Mouse (Mus musculus) embryonic facial prominence, embryonic 13.5 days (tissue): ENCODE results near the gene Ppp1r21. TPM values are rescaled to one million over a fixed set of nuclear protein-coding genes. Genes with fewer than 3 reads are reported as not detected.

ENCODE experiments used
- ATAC-seq: fragments of 200-750 bp; cut with Nextera tagmentation; 2 replicates; pipeline ENCODE4 v1.8.0; 2017; ENCODE audit warnings: low read depth; ENCODE audit not compliant: insufficient number of reproducible peaks, insufficient read depth, low FRiP score, low TSS enrichment
- H3K27ac ChIP-seq: fragments of 300-500 bp; sonication (generic); 2 replicates; pipeline ENCODE4 v1.5.1; 2015; ENCODE audit warnings: moderate library complexity, mild to moderate bottlenecking, inconsistent platforms
- H3K27me3 ChIP-seq: fragments of 300-500 bp; sonication (generic); 2 replicates; pipeline ENCODE4 v1.6.1; 2015; ENCODE audit warnings: mild to moderate bottlenecking, inconsistent platforms
- H3K36me3 ChIP-seq: fragments of 300-500 bp; sonication (generic); 2 replicates; pipeline ENCODE4 v1.6.1; 2015; ENCODE audit warnings: mild to moderate bottlenecking, inconsistent platforms
- H3K4me1 ChIP-seq: fragments of 300-500 bp; sonication (generic); 2 replicates; pipeline ENCODE4 v1.6.1; 2015; ENCODE audit warnings: inconsistent platforms
- H3K4me2 ChIP-seq: fragments of 300-500 bp; sonication (generic); 2 replicates; pipeline ENCODE4 v1.6.1; 2015; ENCODE audit warnings: moderate library complexity, mild to moderate bottlenecking, inconsistent platforms
- H3K4me3 ChIP-seq: fragments of 300-500 bp; sonication (generic); 2 replicates; pipeline ENCODE4 v1.5.1; 2015; ENCODE audit warnings: mild to moderate bottlenecking, inconsistent platforms
- H3K9ac ChIP-seq: fragments of 300-500 bp; sonication (generic); 2 replicates; pipeline ENCODE4 v1.6.1; 2015; ENCODE audit warnings: mild to moderate bottlenecking, inconsistent platforms
- H3K9me3 ChIP-seq: fragments of 300-500 bp; sonication (generic); 2 replicates; pipeline ENCODE4 v1.6.1; 2016; ENCODE audit warnings: inconsistent platforms
- WGBS: fragments of 180-500 bp; shearing (Covaris S2); methylation state at CpG from one replicate; pipeline ENCODE4 v1.1.7; 2015; ENCODE audit warnings: mixed read lengths; 5-methylcytosine and 5-hydroxymethylcytosine counted together
- polyA plus RNA-seq: library from polyadenylated mRNA; unstranded; fragments of >200 nt; fragmentation: Nextera tagmentation; extraction: Ambion mirVana; gene quantifications from 2 replicates; pipeline ENCODE4 v1.2.1, GENCODE M21; 2015

The Ppp1r21 gene
- 19.6 and 26.8 TPM in 2 replicates for polyA plus RNA-seq

- Histone ChIP-seq H3K27me3 (peaks cover under 1% of the 10 kb centered on the region), H3K36me3 (no peaks in the 10 kb centered on the region), H3K9me3 (no peaks in the 10 kb centered on the region), H3K4me1 (peaks cover 11% of the 10 kb centered on the region), H3K4me3 (peak within 1 kb of the TSS; percentile 65), H3K4me2 (peak within 1 kb of the TSS; percentile 78), H3K9ac (peak within 1 kb of the TSS; percentile 72), H3K27ac (peak within 1 kb of the TSS; percentile 78)
- peak; percentile 98 for ATAC-seq
- 10% methylated on average over 36 of the region's 49 CpGs for WGBS
Measured at GRCm38 (mm10) chr17:88529519-88530235, at the start of gene Ppp1r21. Gene Ppp1r21, plus strand, starts transcription at chr17:88530118.

GRCm38 (mm10) chr17:88480369-88480768, 49.5 kb upstream of the Ppp1r21 start:
- H3K4me1 ChIP-seq = no peaks in the 10 kb centered on the region
- ATAC-seq = no peak
- H3K36me3 ChIP-seq = peaks cover 7% of the 10 kb centered on the region; the same call in 1 of the 2 replicates
- H3K4me2 ChIP-seq = no peak overlapping the region
- H3K4me3 ChIP-seq = no peak overlapping the region
- no peak overlapping the region for H3K27ac ChIP-seq
- H3K9me3 ChIP-seq = no peaks in the 10 kb centered on the region
- no peak overlapping the region for H3K9ac ChIP-seq
- 89% methylated on average over 10 of the region's 10 CpGs for WGBS
- no peaks in the 10 kb centered on the region for H3K27me3 ChIP-seq

DNA sequence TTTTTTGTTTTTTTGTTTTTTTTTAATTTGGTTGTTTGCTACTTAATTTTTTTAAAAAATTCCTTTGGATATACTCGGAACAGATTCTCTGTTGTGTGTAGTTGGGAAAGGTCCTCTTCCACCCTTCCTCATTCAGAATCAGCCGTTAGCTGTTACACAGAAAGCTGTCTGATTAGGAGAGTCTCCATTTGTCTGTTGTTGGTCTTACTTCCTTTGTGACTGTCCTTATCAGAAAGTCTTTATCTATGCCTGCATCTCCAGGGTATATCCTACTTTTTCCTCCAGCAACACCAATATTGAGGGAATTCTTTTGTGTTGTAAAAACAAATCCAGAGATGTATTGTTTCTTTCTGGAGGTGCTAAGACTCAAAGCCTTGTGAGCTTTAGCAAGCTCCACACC, 48.9 kb upstream of the Ppp1r21 start:
- 88% methylated on average over 2 of the region's 2 CpGs for WGBS
- no peak overlapping the region for H3K4me3 ChIP-seq
- H3K9ac ChIP-seq = no peak overlapping the region
- H3K9me3 ChIP-seq = no peaks in the 10 kb centered on the region
- H3K4me1 ChIP-seq = no peaks in the 10 kb centered on the region
- H3K27ac ChIP-seq = no peak overlapping the region
- no peak for ATAC-seq
- no peaks in the 10 kb centered on the region for H3K27me3 ChIP-seq
- no peak overlapping the region for H3K4me2 ChIP-seq
- H3K36me3 ChIP-seq = peaks cover 7% of the 10 kb centered on the region; the same call in 1 of the 2 replicates

- Histone ChIP-seq H3K9ac (no peak overlapping the region), H3K4me2 (no peak overlapping the region), H3K4me1 (no peaks in the 10 kb centered on the region), H3K36me3 (peaks cover 6% of the 10 kb centered on the region), H3K27ac (no peak overlapping the region), H3K9me3 (no peaks in the 10 kb centered on the region), H3K4me3 (no peak overlapping the region), H3K27me3 (no peaks in the 10 kb centered on the region)
- ATAC-seq = no peak
- 93% methylated on average over 3 of the region's 3 CpGs for WGBS
Measured at GRCm38 (mm10) chr17:88481587-88481986, 48.3 kb upstream of the Ppp1r21 start.

- Histone ChIP-seq H3K4me3 (no peak overlapping the region), H3K27me3 (no peaks in the 10 kb centered on the region), H3K9ac (no peak overlapping the region), H3K4me1 (no peaks in the 10 kb centered on the region), H3K27ac (no peak overlapping the region), H3K9me3 (no peaks in the 10 kb centered on the region), H3K36me3 (peaks cover 7% of the 10 kb centered on the region), H3K4me2 (no peak overlapping the region)
- WGBS = 91% methylated on average over 11 of the region's 11 CpGs
- no peak for ATAC-seq
Measured at GRCm38 (mm10) chr17:88484539-88484938, 45.4 kb upstream of the Ppp1r21 start.

- H3K36me3 ChIP-seq = peaks cover 7% of the 10 kb centered on the region
- no peak overlapping the region for H3K4me3 ChIP-seq
- WGBS = 85% methylated on average over 1 of the region's 1 CpGs
- H3K9me3 ChIP-seq = no peaks in the 10 kb centered on the region
- no peak overlapping the region for H3K9ac ChIP-seq
- H3K4me1 ChIP-seq = no peaks in the 10 kb centered on the region
- no peaks in the 10 kb centered on the region for H3K27me3 ChIP-seq
- H3K27ac ChIP-seq = no peak overlapping the region
- no peak for ATAC-seq
- H3K4me2 ChIP-seq = no peak overlapping the region
Measured at GRCm38 (mm10) chr17:88484951-88485350, 45.0 kb upstream of the Ppp1r21 start.

- Histone ChIP-seq H3K9me3 (no peaks in the 10 kb centered on the region), H3K4me3 (no peak overlapping the region), H3K9ac (no peak overlapping the region), H3K36me3 (peaks cover 24% of the 10 kb centered on the region), H3K4me2 (no peak overlapping the region), H3K4me1 (peaks cover 8% of the 10 kb centered on the region; the same call in 1 of the 2 replicates), H3K27me3 (no peaks in the 10 kb centered on the region), H3K27ac (no peak overlapping the region)
- ATAC-seq = no peak
- WGBS = 93% methylated on average over 10 of the region's 10 CpGs
Measured at GRCm38 (mm10) chr17:88490546-88490945, 39.4 kb upstream of the Ppp1r21 start.

- no peak overlapping the region for H3K4me2 ChIP-seq
- H3K4me3 ChIP-seq = no peak overlapping the region
- no peaks in the 10 kb centered on the region for H3K27me3 ChIP-seq
- no peak for ATAC-seq
- no peak overlapping the region for H3K9ac ChIP-seq
- H3K4me1 ChIP-seq = peaks cover 8% of the 10 kb centered on the region; the same call in 1 of the 2 replicates
- no peak overlapping the region for H3K27ac ChIP-seq
- 93% methylated on average over 13 of the region's 13 CpGs for WGBS
- no peaks in the 10 kb centered on the region for H3K9me3 ChIP-seq
- H3K36me3 ChIP-seq = peaks cover 21% of the 10 kb centered on the region
Measured at GRCm38 (mm10) chr17:88491366-88492106, 38.4 kb upstream of the Ppp1r21 start.

DNA sequence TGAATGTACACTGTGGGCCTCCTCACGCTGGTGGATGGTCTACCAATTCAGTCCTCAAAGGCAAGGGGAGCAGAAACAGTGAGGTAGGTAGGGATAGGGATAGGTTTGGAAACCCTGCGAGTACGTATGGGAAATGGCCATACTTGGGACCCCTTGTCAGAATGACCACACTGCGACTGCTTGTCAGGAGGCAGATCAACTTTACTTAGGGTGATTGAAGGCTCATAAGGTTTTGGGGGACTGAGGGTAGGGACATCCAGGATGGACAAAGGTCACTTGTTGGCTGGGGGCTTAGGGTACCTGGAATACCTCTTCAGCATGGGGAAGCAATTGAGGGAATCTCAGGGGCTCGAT, 37.8 kb upstream of the Ppp1r21 start:
- 94% methylated on average over 5 of the region's 5 CpGs for WGBS
- no peaks in the 10 kb centered on the region for H3K27me3 ChIP-seq
- ATAC-seq = no peak
- no peaks in the 10 kb centered on the region for H3K9me3 ChIP-seq
- H3K4me3 ChIP-seq = no peak overlapping the region
- no peak overlapping the region for H3K4me2 ChIP-seq
- H3K36me3 ChIP-seq = peaks cover 17% of the 10 kb centered on the region
- peaks cover 8% of the 10 kb centered on the region; the same call in 1 of the 2 replicates for H3K4me1 ChIP-seq
- H3K27ac ChIP-seq = no peak overlapping the region
- no peak overlapping the region for H3K9ac ChIP-seq

- Histone ChIP-seq H3K4me2 (no peak overlapping the region), H3K4me3 (no peak overlapping the region), H3K27ac (no peak overlapping the region), H3K9ac (no peak overlapping the region), H3K27me3 (no peaks in the 10 kb centered on the region), H3K9me3 (no peaks in the 10 kb centered on the region), H3K4me1 (peaks cover 8% of the 10 kb centered on the region; the same call in 1 of the 2 replicates), H3K36me3 (peaks cover 17% of the 10 kb centered on the region)
- no peak for ATAC-seq
- 69% methylated on average over 9 of the region's 9 CpGs for WGBS
Measured at GRCm38 (mm10) chr17:88493551-88493950, 36.4 kb upstream of the Ppp1r21 start.

GRCm38 (mm10) chr17:88494121-88494771, 35.7 kb upstream of the Ppp1r21 start:
- H3K27ac ChIP-seq = no peak overlapping the region
- 62% methylated on average over 14 of the region's 14 CpGs for WGBS
- H3K9ac ChIP-seq = no peak overlapping the region
- peaks cover 17% of the 10 kb centered on the region for H3K36me3 ChIP-seq
- ATAC-seq = no peak
- H3K4me3 ChIP-seq = no peak overlapping the region
- peaks cover 8% of the 10 kb centered on the region; the same call in 1 of the 2 replicates for H3K4me1 ChIP-seq
- no peaks in the 10 kb centered on the region for H3K9me3 ChIP-seq
- H3K27me3 ChIP-seq = no peaks in the 10 kb centered on the region
- no peak overlapping the region for H3K4me2 ChIP-seq
